Mouse (Mus musculus) MN1 (cell line): ENCODE measurements around the gene Hcn1.

Experiments used
- DNase-seq: peaks from one replicate; pipeline ENCODE4 v3.0.0-alpha.2; 2016; ENCODE audit warnings: low spot score

Hcn1 gene

DNA sequence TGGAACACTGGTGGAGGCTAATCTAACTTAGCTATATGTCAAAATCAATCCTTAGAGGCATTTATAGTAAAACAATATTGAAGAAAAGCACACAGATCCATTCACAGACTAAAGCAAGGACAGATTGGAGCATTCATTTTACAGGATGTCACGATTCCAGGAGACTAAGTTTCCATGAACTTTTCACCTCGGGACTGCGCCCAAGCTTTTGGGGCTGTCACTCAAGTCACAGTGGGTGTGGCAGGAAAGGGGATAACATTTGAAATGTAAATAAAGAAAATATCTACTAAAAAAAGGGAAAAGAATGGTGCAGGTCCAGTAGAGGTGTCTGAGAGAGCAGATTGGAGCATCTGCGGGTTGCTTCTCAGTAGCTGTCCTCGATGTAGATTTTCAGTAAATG lies 421.3 kb downstream of the Hcn1 start:
- no peak for DNase-seq

DNA sequence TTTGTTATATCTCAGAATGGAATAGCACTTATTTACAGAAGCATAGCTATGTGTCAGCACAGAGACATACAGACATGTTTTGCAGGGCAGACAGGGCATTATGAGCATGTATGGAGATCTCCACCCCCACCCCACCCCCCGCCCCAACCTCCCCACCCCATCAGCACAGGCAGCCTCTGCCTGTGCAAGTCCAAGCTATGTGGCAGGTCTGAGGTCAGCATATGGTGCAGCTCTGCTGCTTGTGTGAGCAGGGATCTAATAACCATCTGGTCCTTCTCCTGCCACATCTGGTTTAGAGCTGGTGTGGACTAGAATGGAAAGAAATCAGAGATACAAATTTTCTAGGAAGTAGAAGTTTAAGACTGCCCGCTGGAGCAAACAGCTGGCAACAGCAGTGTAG lies 424.4 kb downstream of the Hcn1 start:
- no peak for DNase-seq

DNA sequence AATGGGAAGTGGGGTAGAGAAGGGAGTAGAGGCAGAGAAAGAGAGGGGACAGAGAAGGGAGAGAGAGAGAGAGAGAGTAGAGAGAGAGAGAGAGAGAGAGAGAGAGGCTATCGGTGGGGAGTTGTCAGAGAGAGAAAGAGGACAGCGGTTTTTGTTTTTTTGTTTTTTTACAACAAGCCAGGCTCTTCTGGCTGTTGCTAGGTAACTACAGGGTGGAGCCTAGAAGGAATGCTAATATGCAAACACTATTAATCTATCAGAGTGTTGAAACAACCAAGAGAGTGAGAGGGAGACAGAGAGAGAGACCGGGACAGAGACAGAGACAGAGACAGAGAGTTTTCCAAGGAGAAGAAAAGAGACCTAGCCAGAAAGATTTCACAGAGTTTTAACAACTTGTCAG lies 425.7 kb downstream of the Hcn1 start:
- DNase-seq: no peak

DNA sequence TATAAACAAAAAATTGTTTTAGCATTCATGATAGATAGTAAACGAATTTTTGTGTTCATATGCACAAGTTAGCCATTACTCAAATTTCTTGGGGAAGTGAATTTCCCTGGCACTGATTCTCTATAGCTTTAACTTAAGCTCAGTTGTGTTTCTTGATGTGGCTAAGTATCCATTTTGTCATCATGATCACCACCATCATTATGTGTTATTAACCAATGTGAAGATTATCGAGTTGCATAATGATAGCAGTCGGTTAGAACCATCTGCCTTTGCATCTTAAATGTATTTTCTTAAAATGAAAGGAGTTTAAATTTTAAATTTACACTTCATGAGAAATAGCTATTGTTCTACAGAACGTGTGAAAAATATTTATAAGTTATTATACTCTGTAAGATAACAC lies 426.5 kb downstream of the Hcn1 start:
- no peak for DNase-seq

- DNase-seq: no peak
Observed at GRCm38 (mm10) chr13:118029579-118029978, 427.5 kb downstream of the Hcn1 start.

DNA sequence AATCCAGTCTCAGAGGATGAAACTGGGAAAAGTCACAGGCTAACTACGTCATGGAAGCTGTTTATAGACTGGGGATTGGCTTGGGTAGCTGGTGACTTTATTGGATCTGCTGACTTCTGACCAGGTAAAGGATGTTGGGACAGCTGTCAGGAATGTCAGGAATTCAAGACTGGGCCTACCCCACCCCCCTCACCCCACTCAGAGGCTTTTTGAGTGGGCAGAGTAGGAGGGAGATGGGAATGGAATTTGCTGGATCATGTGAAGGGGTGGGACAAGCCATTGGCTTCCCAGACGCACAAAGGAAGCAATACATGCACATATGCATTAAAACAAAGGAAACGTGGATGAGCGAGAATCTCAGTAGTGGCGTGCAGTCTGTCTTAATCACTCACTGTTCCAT lies 433.5 kb downstream of the Hcn1 start:
- DNase-seq: no peak
